Mouse (Mus musculus) C2C12 (cell line): ENCODE measurements around the gene Chsy1. TPM values are rescaled to one million over a fixed set of nuclear protein-coding genes. Genes with fewer than 3 reads are reported as not detected.

Experiments
- H3K27me3 ChIP-seq: one replicate; pipeline ENCODE4 v1.6.1; 2011; ENCODE audit not compliant: control insufficient read depth, insufficient read depth, insufficient read length
- H3K36me3 ChIP-seq: one replicate; pipeline ENCODE4 v1.6.1; 2011; ENCODE audit not compliant: control insufficient read depth, insufficient read depth
- H3K4me3 ChIP-seq: one replicate; pipeline ENCODE4 v1.5.1; 2011; ENCODE audit warnings: mild to moderate bottlenecking, control low read depth; ENCODE audit not compliant: poor library complexity, insufficient read depth, severe bottlenecking
- H3K79me2 ChIP-seq: one replicate; pipeline ENCODE4 v1.6.1; 2011; ENCODE audit not compliant: control insufficient read depth, insufficient read depth
- H3K79me3 ChIP-seq: one replicate; pipeline ENCODE4 v1.6.1; 2011; ENCODE audit warnings: low read depth, control low read depth
- H3ac ChIP-seq: one replicate; pipeline ENCODE3; 2011; ENCODE audit warnings: low read depth; ENCODE audit not compliant: control insufficient read depth, insufficient read length
- CEBPB ChIP-seq: IDR thresholded peaks from one replicate; pipeline ENCODE4 v1.6.1; 2011; ENCODE audit warnings: low read depth, mild to moderate bottlenecking, control low read depth, moderate library complexity
- CTCF ChIP-seq: IDR thresholded peaks from one replicate; pipeline ENCODE4 v1.5.1; 2011; ENCODE audit not compliant: control insufficient read depth, insufficient read depth, insufficient read length
- FOSL1 ChIP-seq: IDR thresholded peaks from one replicate; pipeline ENCODE4 v1.8.0; 2011; ENCODE audit warnings: mild to moderate bottlenecking, low read length; ENCODE audit not compliant: poor library complexity, insufficient read depth, severe bottlenecking
- MAX ChIP-seq: IDR thresholded peaks from one replicate; pipeline ENCODE4 v1.6.1; 2011; ENCODE audit warnings: mild to moderate bottlenecking, control low read depth
- MYOD1 ChIP-seq: IDR thresholded peaks from one replicate; pipeline ENCODE4 v1.6.1; 2011; ENCODE audit warnings: low read depth; ENCODE audit not compliant: control insufficient read depth, insufficient read length
- MYOG ChIP-seq: IDR thresholded peaks from one replicate; pipeline ENCODE4 v1.6.1; 2011; ENCODE audit not compliant: control insufficient read depth, insufficient read length; ENCODE audit errors: extremely low read depth
- USF1 ChIP-seq: IDR thresholded peaks from one replicate; pipeline ENCODE4 v1.6.1; 2011; ENCODE audit warnings: low read depth, mild to moderate bottlenecking, control low read depth, moderate library complexity
- polyA plus RNA-seq: library from polyadenylated mRNA; unstranded; fragments of >200 nt; fragmentation: generic; extraction: Trizol; gene quantifications from one replicate; pipeline ENCODE4 v1.2.1, GENCODE M21; 2012; ENCODE audit warnings: missing spikeins

Chsy1 gene
- polyA plus RNA-seq, 1 experiment: 25.5 TPM

- no peaks in the 10 kb centered on the region for H3K27me3 ChIP-seq
- H3K4me3 ChIP-seq: no peak overlapping the region
- H3K36me3 ChIP-seq: peaks cover 15% of the 10 kb centered on the region
- peaks cover 98% of the 10 kb centered on the region for H3K79me2 ChIP-seq
- no peak overlapping the region for H3ac ChIP-seq
- TF ChIP-seq MYOD1: no peak
- no peak for TF ChIP-seq MYOG
- no peak for TF ChIP-seq USF1
- no peak for TF ChIP-seq MAX
- TF ChIP-seq CEBPB: no peak
- TF ChIP-seq CTCF: no peak
- no peak for TF ChIP-seq FOSL1
- H3K79me3 ChIP-seq: peaks cover 57% of the 10 kb centered on the region
Measured at GRCm38 (mm10) chr7:66157861-66158415, 48.6 kb downstream of the Chsy1 start.

GRCm38 (mm10) chr7:66158616-66159129 lies 49.4 kb downstream of the Chsy1 start:
- TF ChIP-seq MYOD1 (no peak), MYOG (no peak), USF1 (no peak), FOSL1 (no peak), CTCF (no peak), CEBPB (no peak), MAX (no peak)

GRCm38 (mm10) chr7:66159961-66160360 lies 50.6 kb downstream of the Chsy1 start:
- Histone ChIP-seq H3K79me3 (peaks cover 54% of the 10 kb centered on the region), H3ac (no peak overlapping the region), H3K27me3 (no peaks in the 10 kb centered on the region), H3K36me3 (peaks cover 10% of the 10 kb centered on the region), H3K4me3 (no peak overlapping the region), H3K79me2 (peaks cover 100% of the 10 kb centered on the region)
- no peak for TF ChIP-seq CTCF
- no peak for TF ChIP-seq CEBPB
- TF ChIP-seq FOSL1: no peak
- TF ChIP-seq MYOG: no peak
- no peak for TF ChIP-seq USF1

More at GRCm38 (mm10) chr7:66158616-66159129, 49.4 kb downstream of the Chsy1 start:
- no peaks in the 10 kb centered on the region for H3K27me3 ChIP-seq
- no peak overlapping the region for H3ac ChIP-seq
- H3K4me3 ChIP-seq: no peak overlapping the region
- H3K79me3 ChIP-seq: peaks cover 56% of the 10 kb centered on the region
- H3K36me3 ChIP-seq: peaks cover 10% of the 10 kb centered on the region
- peaks cover 98% of the 10 kb centered on the region for H3K79me2 ChIP-seq

GRCm38 (mm10) chr7:66161836-66162235 lies 52.5 kb downstream of the Chsy1 start:
- H3ac ChIP-seq: no peak overlapping the region
- H3K27me3 ChIP-seq: no peaks in the 10 kb centered on the region
- peaks cover 100% of the 10 kb centered on the region for H3K79me2 ChIP-seq
- TF ChIP-seq MYOD1 (no peak), CTCF (no peak), MYOG (no peak), USF1 (no peak), CEBPB (no peak), FOSL1 (no peak), MAX (no peak)
- no peak overlapping the region for H3K4me3 ChIP-seq
- peaks cover 45% of the 10 kb centered on the region for H3K79me3 ChIP-seq
- H3K36me3 ChIP-seq: peaks cover 6% of the 10 kb centered on the region

GRCm38 (mm10) chr7:66162489-66162888 lies 53.2 kb downstream of the Chsy1 start:
- no peak overlapping the region for H3ac ChIP-seq
- H3K79me2 ChIP-seq: peaks cover 100% of the 10 kb centered on the region
- H3K27me3 ChIP-seq: no peaks in the 10 kb centered on the region
- no peak overlapping the region for H3K4me3 ChIP-seq
- peaks cover 44% of the 10 kb centered on the region for H3K79me3 ChIP-seq
- H3K36me3 ChIP-seq: peaks cover 5% of the 10 kb centered on the region
- TF ChIP-seq USF1: no peak
- no peak for TF ChIP-seq CTCF
- no peak for TF ChIP-seq MYOD1
- TF ChIP-seq FOSL1: no peak
- no peak for TF ChIP-seq MYOG
- no peak for TF ChIP-seq CEBPB
- TF ChIP-seq MAX: no peak

GRCm38 (mm10) chr7:66162981-66163380 lies 53.7 kb downstream of the Chsy1 start:
- no peak for TF ChIP-seq USF1
- no peak for TF ChIP-seq FOSL1
- no peak for TF ChIP-seq CEBPB
- no peak for TF ChIP-seq MYOD1
- no peak for TF ChIP-seq MYOG
- TF ChIP-seq CTCF: no peak
- TF ChIP-seq MAX: no peak
- Histone ChIP-seq H3ac (no peak overlapping the region), H3K27me3 (no peaks in the 10 kb centered on the region)

More at GRCm38 (mm10) chr7:66162981-66163380, 53.7 kb downstream of the Chsy1 start:
- Histone ChIP-seq H3K79me2 (peaks cover 100% of the 10 kb centered on the region), H3K36me3 (peaks cover under 1% of the 10 kb centered on the region), H3K79me3 (peaks cover 46% of the 10 kb centered on the region), H3K4me3 (no peak overlapping the region)
